Mouse (Mus musculus) bone marrow macrophage, adult 2 months (primary cell): ENCODE measurements around the gene Dnajc3.

Source experiments
- CTCF ChIP-seq: IDR thresholded peaks from 2 replicates; pipeline ENCODE4 v1.5.1; 2012; ENCODE audit warnings: low read depth, mild to moderate bottlenecking, low read length, moderate library complexity
- POLR2A ChIP-seq: IDR thresholded peaks from 2 replicates; pipeline ENCODE4 v1.6.1; 2012; ENCODE audit warnings: mild to moderate bottlenecking, low read depth, low read length, borderline replicate concordance

DNA sequence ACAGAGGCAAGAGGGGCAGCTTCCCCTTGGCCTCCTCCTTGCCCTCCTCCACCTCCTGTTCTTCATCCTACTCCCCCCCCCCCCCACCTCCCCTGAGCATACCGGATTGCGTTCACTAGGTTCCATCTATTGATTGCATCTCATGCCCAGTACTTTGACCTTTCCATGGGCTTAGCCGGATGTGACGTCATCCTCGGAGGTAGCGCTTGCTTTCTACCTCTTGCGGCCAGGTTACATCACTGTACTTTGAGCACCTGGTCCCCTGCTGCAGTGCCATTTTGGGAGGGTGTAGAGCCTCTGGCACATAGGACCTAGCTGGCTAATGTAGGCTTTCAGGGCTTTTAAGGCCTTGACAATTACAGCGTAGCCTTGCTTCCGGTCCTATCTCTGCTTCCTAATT, 3.1 kb upstream of the Dnajc3 start:
- TF ChIP-seq CTCF (no peak), POLR2A (no peak)
